Mouse (Mus musculus) MEL-GATA-1-ER (cell line): ENCODE measurements around the gene Wnt5b.

Source experiments
- DNase-seq: peaks from one replicate; pipeline ENCODE4 v3.0.0-alpha.2; 2012; ENCODE audit warnings: low read depth; ENCODE audit errors: extremely low read depth

Wnt5b gene

GRCm38 (mm10) chr6:119543803-119544517, at the start of gene Wnt5b:
Wnt5b (minus strand) TSS chr6:119544347.
- no peak for DNase-seq

GRCm38 (mm10) chr6:119590872-119591271, 46.7 kb upstream of the Wnt5b start:
- no peak for DNase-seq

- no peak for DNase-seq
These were observed 43.8 kb upstream of the Wnt5b start for GRCm38 (mm10) chr6:119587897-119588296.

GRCm38 (mm10) chr6:119587454-119587853, 43.3 kb upstream of the Wnt5b start:
- DNase-seq = no peak

GRCm38 (mm10) chr6:119585652-119586375, 41.7 kb upstream of the Wnt5b start:
- no peak for DNase-seq

GRCm38 (mm10) chr6:119584061-119584460, 39.9 kb upstream of the Wnt5b start:
- DNase-seq = no peak

- DNase-seq = no peak
These were observed 39.0 kb upstream of the Wnt5b start for GRCm38 (mm10) chr6:119583165-119583564.

GRCm38 (mm10) chr6:119576706-119577105, 32.6 kb upstream of the Wnt5b start:
- no peak for DNase-seq

GRCm38 (mm10) chr6:119575331-119575730, 31.2 kb upstream of the Wnt5b start:
- DNase-seq = no peak

GRCm38 (mm10) chr6:119572296-119572695, 28.1 kb upstream of the Wnt5b start:
- no peak for DNase-seq

- DNase-seq = no peak
These were observed 26.6 kb upstream of the Wnt5b start for GRCm38 (mm10) chr6:119570797-119571196.

GRCm38 (mm10) chr6:119568339-119568738, 24.2 kb upstream of the Wnt5b start:
- DNase-seq = no peak

GRCm38 (mm10) chr6:119565451-119566379, 21.6 kb upstream of the Wnt5b start:
- DNase-seq = no peak

- no peak for DNase-seq
These were observed 18.4 kb upstream of the Wnt5b start for GRCm38 (mm10) chr6:119562558-119562957.

- DNase-seq = no peak
These were observed 14.7 kb upstream of the Wnt5b start for GRCm38 (mm10) chr6:119558855-119559254.

GRCm38 (mm10) chr6:119554439-119554838, 10.3 kb upstream of the Wnt5b start:
- DNase-seq = no peak

- DNase-seq = no peak
These were observed 344 bp upstream of the Wnt5b start for GRCm38 (mm10) chr6:119544518-119544864.

GRCm38 (mm10) chr6:119543456-119543802, 718 bp downstream of the Wnt5b start:
- no peak for DNase-seq

GRCm38 (mm10) chr6:119535867-119536266, 8.3 kb downstream of the Wnt5b start:
- DNase-seq = no peak

GRCm38 (mm10) chr6:119533170-119533709, 10.9 kb downstream of the Wnt5b start:
- no peak for DNase-seq

- DNase-seq = no peak
These were observed 14.5 kb downstream of the Wnt5b start for GRCm38 (mm10) chr6:119529659-119530058.

- DNase-seq = no peak
These were observed 17.6 kb downstream of the Wnt5b start for GRCm38 (mm10) chr6:119526498-119526897.
